Mouse (Mus musculus) stomach, postnatal 0 days (tissue): ENCODE measurements around the gene E130311K13Rik. TPM values are rescaled to one million over a fixed set of nuclear protein-coding genes. Genes with fewer than 3 reads are reported as not detected.
A peak's percentile ranks its signal among the peaks of the same experiment; 100 is the strongest.

Experiments used
- ATAC-seq: fragments of 200-750 bp; cut with Nextera tagmentation; 2 replicates; pipeline ENCODE4 v1.8.0; 2017; ENCODE audit not compliant: low FRiP score, low TSS enrichment
- DNase-seq: peaks from one replicate; pipeline ENCODE4 v3.0.0-alpha.2; 2016; ENCODE audit warnings: low spot score
- H3K27ac ChIP-seq: fragments of 300-500 bp; sonication (generic); replicated peaks from 2 replicates; pipeline ENCODE4 v1.5.1; 2014; ENCODE audit warnings: mild to moderate bottlenecking, control low read depth
- H3K27me3 ChIP-seq: fragments of 300-500 bp; sonication (generic); 2 replicates; pipeline ENCODE4 v1.6.1; 2014; ENCODE audit warnings: low read length; ENCODE audit not compliant: control insufficient read depth, insufficient read depth
- H3K36me3 ChIP-seq: fragments of 300-500 bp; sonication (generic); 2 replicates; pipeline ENCODE4 v1.6.1; 2014; ENCODE audit warnings: low read length, mixed read lengths; ENCODE audit not compliant: control insufficient read depth, insufficient read depth
- H3K4me1 ChIP-seq: fragments of 300-500 bp; sonication (generic); replicated peaks from 2 replicates; pipeline ENCODE4 v1.6.1; 2014; ENCODE audit warnings: antibody characterized with exemption; ENCODE audit not compliant: control insufficient read depth, insufficient read depth
- H3K4me2 ChIP-seq: fragments of 300-500 bp; sonication (generic); replicated peaks from 2 replicates; pipeline ENCODE4 v1.6.1; 2014; ENCODE audit warnings: low read depth, mild to moderate bottlenecking, control low read depth, moderate library complexity
- H3K4me3 ChIP-seq: fragments of 300-500 bp; sonication (generic); 2 replicates; pipeline ENCODE4 v1.5.1; 2014; ENCODE audit warnings: low read depth, low read length, control low read depth
- H3K9ac ChIP-seq: fragments of 300-500 bp; sonication (generic); 2 replicates; pipeline ENCODE4 v1.6.1; 2014; ENCODE audit warnings: mild to moderate bottlenecking, low read length, control low read depth, mixed read lengths
- H3K9me3 ChIP-seq: fragments of 300-500 bp; sonication (generic); 2 replicates; pipeline ENCODE4 v1.6.1; 2016; ENCODE audit warnings: low read length; ENCODE audit not compliant: control insufficient read depth
- CTCF ChIP-seq: IDR thresholded peaks from 2 replicates; pipeline ENCODE4 v1.5.1; 2016; ENCODE audit warnings: antibody characterized with exemption, low read depth, mild to moderate bottlenecking, moderate library complexity
- EP300 ChIP-seq: optimal IDR thresholded peaks from 2 replicates; pipeline ENCODE3; 2016; ENCODE audit warnings: antibody characterized with exemption
- WGBS: fragments of 180-500 bp; shearing (Covaris S2); extraction: QIAGEN DNeasy Blood & Tissue Kit; methylation state at CpG from one replicate; pipeline ENCODE4 v1.1.7; 2014; 5-methylcytosine and 5-hydroxymethylcytosine counted together
- polyA plus RNA-seq: library from polyadenylated mRNA; unstranded; fragments of >200 nt; fragmentation: Nextera tagmentation; extraction: Ambion mirVana; gene quantifications from 2 replicates; pipeline ENCODE4 v1.2.1, GENCODE M21; 2015

The E130311K13Rik gene
- polyA plus RNA-seq, 1 experiment from 2014 or later = 6.9 TPM

DNA sequence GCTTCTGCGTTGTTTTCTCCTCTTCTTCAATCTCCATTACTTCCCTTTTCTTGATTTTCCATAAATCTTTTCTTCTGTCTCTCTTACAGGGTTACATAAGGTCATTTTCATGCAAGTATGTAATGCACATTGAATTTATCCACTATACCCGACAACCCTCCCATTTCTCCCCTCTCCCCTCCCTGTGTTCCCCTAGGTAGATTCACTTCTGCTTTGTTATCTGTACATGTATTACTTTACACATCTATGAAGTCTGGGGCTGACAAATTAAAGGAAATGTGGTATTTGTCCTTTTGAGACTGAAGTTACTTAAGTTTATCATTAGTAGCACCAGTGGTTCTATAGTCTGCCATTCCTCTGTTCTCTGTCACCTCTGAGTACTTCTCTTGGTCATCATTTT lies 48.2 kb downstream of the E130311K13Rik start:
- H3K27me3 ChIP-seq = no peaks in the 10 kb centered on the region
- TF ChIP-seq EP300 (no peak), CTCF (no peak)
- no peak overlapping the region for H3K27ac ChIP-seq
- H3K36me3 ChIP-seq = no peaks in the 10 kb centered on the region
- DNase-seq (no peak), ATAC-seq (no peak)
- 0 out of 2 replicates have a peak, but pooled peaks cover 3% of the 10 kb centered on the region for H3K9me3 ChIP-seq
- no peak overlapping the region for H3K9ac ChIP-seq
- H3K4me3 ChIP-seq = no peak overlapping the region
- WGBS = 84% methylated on average over 2 of the region's 2 CpGs
- no peaks in the 10 kb centered on the region for H3K4me1 ChIP-seq
- no peak overlapping the region for H3K4me2 ChIP-seq

DNA sequence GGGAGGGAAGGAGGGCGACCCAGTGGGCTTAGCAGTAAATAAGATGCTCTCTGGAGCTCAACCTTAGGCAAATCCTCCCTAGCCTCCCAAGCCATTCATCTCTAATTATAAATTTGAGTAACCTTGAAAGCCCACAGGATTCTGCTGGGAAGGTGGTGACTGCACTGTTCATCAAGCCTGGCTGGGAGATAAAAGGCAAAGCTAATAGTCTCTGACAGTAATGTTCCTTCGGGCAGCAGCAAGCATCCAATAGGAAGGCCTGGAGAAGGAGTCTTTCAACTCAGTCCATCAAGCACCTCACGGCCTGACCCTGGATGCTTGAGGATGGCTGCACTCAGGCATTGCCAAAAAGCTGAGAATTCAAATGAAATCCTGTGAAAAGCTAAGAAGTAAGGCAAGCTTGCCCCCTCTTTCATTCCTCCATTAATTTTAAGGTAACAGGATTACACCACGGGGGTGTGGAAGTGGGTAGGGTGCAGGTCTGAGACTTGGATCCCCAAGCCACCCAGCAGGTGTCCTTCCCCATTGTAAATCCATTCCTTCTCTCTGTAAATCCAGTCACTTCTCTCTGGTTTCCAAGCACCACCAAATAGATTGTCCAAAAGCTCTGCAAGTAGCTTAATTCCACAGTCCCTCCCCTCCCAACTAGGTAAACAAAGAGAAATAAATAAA lies 50.1 kb downstream of the E130311K13Rik start:
- DNase-seq = no peak
- H3K4me1 ChIP-seq = no peaks in the 10 kb centered on the region
- no peak overlapping the region for H3K9ac ChIP-seq
- no peaks in the 10 kb centered on the region for H3K9me3 ChIP-seq
- H3K36me3 ChIP-seq = no peaks in the 10 kb centered on the region
- TF ChIP-seq CTCF (no peak), EP300 (no peak)
- no peak for ATAC-seq
- H3K4me2 ChIP-seq = no peak overlapping the region
- H3K27me3 ChIP-seq = no peaks in the 10 kb centered on the region
- 53% methylated on average over 4 of the region's 4 CpGs for WGBS
- no peak overlapping the region for H3K27ac ChIP-seq
- H3K4me3 ChIP-seq = no peak overlapping the region

DNA sequence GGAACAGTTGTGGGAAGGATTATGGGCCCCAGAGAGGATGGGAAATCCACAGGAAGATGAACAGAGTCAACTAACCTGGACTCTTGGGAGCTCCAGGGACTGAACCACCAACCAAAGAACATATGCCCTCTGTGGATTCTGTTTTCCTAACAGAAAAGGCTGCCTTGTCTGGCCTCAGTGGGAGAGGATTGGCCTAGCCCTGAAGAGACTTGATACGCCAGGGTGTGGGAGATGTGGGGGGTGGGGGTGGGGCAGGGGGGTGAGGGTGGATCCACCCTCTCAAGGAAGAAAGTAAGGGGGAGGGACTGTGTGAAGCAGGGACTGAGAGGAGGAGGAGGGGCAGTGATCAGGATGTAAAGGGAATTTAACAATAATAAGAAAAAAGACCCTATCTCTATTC lies 56.5 kb downstream of the E130311K13Rik start:
- no peak for TF ChIP-seq CTCF
- TF ChIP-seq EP300 = no peak
- no peak overlapping the region for H3K4me3 ChIP-seq
- H3K4me2 ChIP-seq = no peak overlapping the region
- no peaks in the 10 kb centered on the region for H3K9me3 ChIP-seq
- no peaks in the 10 kb centered on the region for H3K4me1 ChIP-seq
- H3K27me3 ChIP-seq = no peaks in the 10 kb centered on the region
- no peak overlapping the region for H3K9ac ChIP-seq
- no peaks in the 10 kb centered on the region for H3K36me3 ChIP-seq
- 46% methylated on average over 1 of the region's 1 CpGs for WGBS
- ATAC-seq (no peak), DNase-seq (no peak)
- no peak overlapping the region for H3K27ac ChIP-seq

DNA sequence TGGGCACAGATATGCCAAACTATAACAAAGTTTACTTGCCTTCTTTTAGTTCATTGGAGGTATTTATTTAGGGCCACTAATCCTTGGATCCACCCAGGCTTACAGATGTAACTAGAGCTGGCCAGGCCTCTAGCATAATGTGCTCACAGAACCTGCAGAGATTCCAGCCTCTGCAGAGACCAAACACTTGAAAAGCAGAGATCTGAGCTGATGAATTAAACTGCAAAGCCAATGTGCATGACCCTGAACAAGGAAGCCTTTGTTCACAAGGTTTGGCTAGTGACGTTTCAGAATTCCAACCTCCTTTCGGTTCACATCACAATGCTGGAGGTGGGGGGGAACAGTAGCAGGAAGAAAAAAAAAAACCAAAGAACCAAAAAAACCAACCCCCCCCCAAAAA lies 58.0 kb downstream of the E130311K13Rik start:
- 0 out of 2 replicates have a peak, but pooled peaks have one; percentile 29 for ATAC-seq

DNA sequence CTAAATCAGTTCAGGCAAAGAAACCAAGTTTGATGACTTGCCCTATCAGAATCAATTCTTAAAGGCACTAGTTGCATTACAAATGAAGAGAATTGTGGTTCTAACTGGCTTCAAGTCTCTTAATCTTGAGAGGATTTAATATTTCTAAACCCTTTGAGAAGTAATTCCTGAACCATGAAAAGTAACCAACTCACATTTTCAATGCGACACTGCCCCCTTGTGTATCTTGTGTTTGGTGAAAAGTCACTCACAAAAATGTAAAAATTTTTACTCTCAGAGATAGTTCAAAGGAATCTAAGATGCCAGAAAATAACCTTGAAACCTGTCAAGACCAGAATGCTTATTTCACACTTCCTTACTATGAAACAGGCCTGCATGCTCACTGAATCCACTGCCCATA lies 61.0 kb downstream of the E130311K13Rik start:
- Histone ChIP-seq H3K27ac (no peak overlapping the region), H3K4me1 (no peaks in the 10 kb centered on the region), H3K9me3 (no peaks in the 10 kb centered on the region), H3K36me3 (no peaks in the 10 kb centered on the region), H3K9ac (no peak overlapping the region), H3K27me3 (no peaks in the 10 kb centered on the region), H3K4me2 (no peak overlapping the region), H3K4me3 (no peak overlapping the region)
- WGBS = 28% methylated on average over 1 of the region's 1 CpGs
- ATAC-seq = no peak
- peak; percentile 39 for DNase-seq
- TF ChIP-seq CTCF (peak; percentile 80), EP300 (no peak)

More for the DNA sequence above, 58.0 kb downstream of the E130311K13Rik start:
- Histone ChIP-seq H3K4me3 (no peak overlapping the region), H3K36me3 (no peaks in the 10 kb centered on the region), H3K4me2 (no peak overlapping the region), H3K27me3 (no peaks in the 10 kb centered on the region), H3K4me1 (no peaks in the 10 kb centered on the region), H3K9me3 (no peaks in the 10 kb centered on the region), H3K27ac (no peak overlapping the region), H3K9ac (no peak overlapping the region)
- WGBS = 33% methylated on average over 2 of the region's 2 CpGs
- DNase-seq = no peak
- TF ChIP-seq CTCF = no peak
- no peak for TF ChIP-seq EP300

DNA sequence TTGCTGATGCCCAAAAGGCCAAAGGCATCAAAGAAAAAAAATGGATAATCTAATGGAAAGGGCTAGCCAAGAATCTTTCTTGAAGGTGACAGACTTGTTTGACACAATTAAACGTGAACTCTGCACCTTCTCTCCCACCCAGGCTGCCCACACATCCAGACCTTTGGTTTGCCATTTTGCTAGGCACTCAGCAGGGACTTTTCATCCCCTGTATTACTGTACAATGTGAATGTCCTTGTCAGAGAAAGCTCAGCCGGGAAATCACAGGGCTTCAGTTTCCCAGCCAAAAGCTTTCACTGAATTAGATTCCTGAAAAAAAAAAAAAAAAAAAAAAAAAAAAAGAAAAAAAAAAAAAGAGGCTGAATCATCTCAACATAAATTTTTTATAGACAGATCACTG lies 64.2 kb downstream of the E130311K13Rik start:
- Histone ChIP-seq H3K36me3 (no peaks in the 10 kb centered on the region), H3K9ac (no peak overlapping the region), H3K4me1 (no peaks in the 10 kb centered on the region), H3K27ac (no peak overlapping the region), H3K4me3 (no peak overlapping the region), H3K27me3 (no peaks in the 10 kb centered on the region), H3K4me2 (no peak overlapping the region), H3K9me3 (no peaks in the 10 kb centered on the region)
- TF ChIP-seq EP300 = no peak
- TF ChIP-seq CTCF = no peak
- DNase-seq = no peak
- whole genome bisulfite sequencing = 57% methylated on average over 2 of the region's 2 CpGs
- no peak for ATAC-seq

Other genes starting within 250 kb of the E130311K13Rik start
- 1.7 TPM in 2 replicates for gene Plch1, start 30.0 kb downstream of the E130311K13Rik start, polyA plus RNA-seq
- 24.6 and 25.4 TPM in 2 replicates for gene Slc33a1, start 35.3 kb upstream of the E130311K13Rik start, polyA plus RNA-seq
- gene Gmps, start 46.6 kb upstream of the E130311K13Rik start, polyA plus RNA-seq = 16.2 and 16.3 TPM in 2 replicates
- gene Vmn2r1, start 152.1 kb upstream of the E130311K13Rik start, polyA plus RNA-seq = 0.05 and 0.06 TPM in 2 replicates
- not detected in 2 replicates for gene Vmn2r2, start 212.5 kb upstream of the E130311K13Rik start, polyA plus RNA-seq